Mouse (Mus musculus) kidney, postnatal 4 days (tissue): ENCODE measurements around the gene Anks3.
A peak's percentile ranks its signal among the peaks of the same experiment; 100 is the strongest.

Experiments
- DNase-seq, 2 experiments: peaks; one replicate each; pipeline ENCODE4 v3.0.0; 2021; ENCODE audit warnings: mixed read lengths in 2 of 2

The Anks3 gene

GRCm38 (mm10) chr16:4965392-4966129 is 1.6 kb upstream of the Anks3 start:
- no peak for DNase-seq

- DNase-seq = no peak
These were observed 856 bp upstream of the Anks3 start for GRCm38 (mm10) chr16:4964731-4965391.

- no peak for DNase-seq
These were observed 659 bp downstream of the Anks3 start for GRCm38 (mm10) chr16:4963346-4963745.

DNA sequence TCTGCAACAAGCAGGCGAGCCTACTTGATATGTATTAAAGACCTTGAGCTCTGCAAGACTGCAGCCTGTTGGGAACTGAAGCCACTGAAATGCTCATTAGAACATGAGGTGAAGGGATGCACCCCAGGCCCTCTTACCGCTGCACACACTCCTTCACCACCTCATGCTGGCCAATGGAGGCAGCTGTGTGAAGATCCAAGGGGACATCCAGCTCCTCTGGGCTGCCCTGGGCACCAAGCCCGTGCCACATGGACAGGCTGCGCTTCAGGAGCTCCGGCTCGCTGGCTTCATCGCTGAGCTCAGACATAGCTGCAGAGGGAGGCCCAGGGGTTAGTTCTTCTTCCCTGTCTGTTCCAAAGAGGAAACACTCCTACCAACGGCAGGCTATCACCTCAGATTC is 3.7 kb downstream of the Anks3 start:
- DNase-seq = no peak

DNA sequence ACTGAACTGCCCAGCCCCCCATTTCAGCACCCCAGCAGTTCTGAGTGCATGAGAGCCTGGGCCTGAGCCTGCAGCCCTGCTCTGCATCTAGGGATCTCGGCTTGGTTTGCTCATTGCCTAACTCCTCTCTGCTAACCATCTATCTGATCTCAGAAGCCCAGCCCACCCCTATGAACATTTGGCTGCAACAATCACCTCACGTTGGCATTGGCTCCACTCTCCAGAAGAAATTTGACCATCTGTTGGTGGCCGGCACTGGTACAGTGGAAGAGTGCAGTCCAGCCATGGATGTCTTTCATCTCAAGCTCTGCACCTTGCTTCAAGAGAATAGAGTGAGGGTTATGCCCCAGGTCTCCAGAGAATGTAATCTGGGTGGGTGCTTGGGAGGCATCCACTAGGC is 6.6 kb downstream of the Anks3 start:
- DNase-seq = no peak

DNA sequence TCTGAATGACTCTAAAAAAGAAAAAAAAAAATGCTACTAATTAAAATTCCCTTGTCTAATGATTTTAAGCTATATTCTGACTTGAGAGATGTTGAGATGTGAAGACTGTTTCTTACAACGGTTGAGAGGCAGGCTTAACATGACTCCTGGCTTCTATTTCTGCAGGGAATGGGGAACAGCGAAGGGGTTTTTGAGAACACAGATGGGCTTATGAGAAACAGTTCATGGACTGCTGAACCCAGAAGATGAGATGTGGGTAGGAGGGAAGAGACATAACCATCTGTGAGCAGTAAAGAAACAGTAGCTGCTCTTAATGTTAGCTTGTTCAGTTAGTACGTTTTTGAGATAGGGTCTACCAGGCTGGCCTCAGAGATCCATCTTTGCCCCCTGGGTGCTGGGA is 7.4 kb downstream of the Anks3 start:
- DNase-seq = no peak

GRCm38 (mm10) chr16:4947378-4947777 is 16.6 kb downstream of the Anks3 start:
- DNase-seq = no peak

DNA sequence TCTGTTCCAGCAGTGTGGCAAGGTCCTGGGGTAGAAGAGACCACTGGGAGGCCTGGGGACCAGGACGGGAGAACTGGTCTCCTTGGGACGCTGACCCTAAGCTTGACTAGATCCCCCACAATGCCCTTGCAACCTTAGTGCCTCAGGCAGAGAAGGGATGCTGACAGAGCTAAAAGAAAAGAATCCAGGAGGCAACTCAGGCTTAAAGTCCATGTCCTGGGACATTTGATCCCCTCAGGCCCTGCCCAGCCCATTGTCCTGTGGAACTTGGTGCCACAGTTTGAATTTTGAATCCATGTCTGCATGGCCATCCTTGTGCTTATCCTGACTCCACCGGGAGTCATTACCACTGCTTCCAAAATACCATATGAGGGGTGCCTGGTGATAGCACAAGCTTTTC is 17.9 kb downstream of the Anks3 start:
- no peak for DNase-seq

DNA sequence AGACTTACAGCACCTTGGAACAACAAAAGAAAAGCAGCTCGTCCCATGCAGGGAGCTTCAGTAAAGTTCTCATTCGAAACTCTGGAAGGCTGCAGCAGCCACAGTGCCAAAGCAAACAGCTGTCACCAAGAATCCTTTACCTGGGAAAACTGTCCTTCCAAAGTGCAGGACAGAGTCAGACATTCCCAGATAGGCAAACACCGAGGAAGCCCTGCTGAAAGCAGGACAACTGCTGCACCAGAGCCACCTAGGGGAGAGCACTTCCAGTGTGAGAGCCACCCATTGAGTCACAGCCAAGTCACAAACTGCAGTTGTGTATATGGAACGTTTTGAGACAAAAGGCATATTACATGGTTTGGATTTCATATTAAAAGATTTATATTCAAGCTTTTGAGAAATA is 18.6 kb downstream of the Anks3 start:
- no peak for DNase-seq

GRCm38 (mm10) chr16:4943431-4943830 is 20.6 kb downstream of the Anks3 start:
- DNase-seq = no peak

DNA sequence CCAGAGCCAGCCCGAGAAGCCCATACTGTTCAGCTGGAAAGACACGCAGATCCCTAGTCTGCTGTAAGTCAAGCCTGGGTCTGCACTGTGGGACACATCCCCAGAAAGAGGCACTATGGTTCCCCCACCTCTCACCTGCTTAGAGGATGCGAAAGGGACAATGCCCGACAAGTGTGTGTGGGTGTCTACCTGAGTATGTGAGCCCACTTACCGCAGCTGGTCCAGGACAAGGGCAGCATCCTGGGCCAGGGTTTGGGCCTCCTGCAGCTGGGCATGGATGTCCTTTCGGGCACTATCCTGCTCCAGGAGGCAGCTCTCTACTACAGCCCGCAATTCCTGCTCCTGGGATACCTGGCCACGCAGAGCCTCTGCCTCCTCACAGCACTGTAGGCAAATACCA is 21.1 kb downstream of the Anks3 start:
- DNase-seq = no peak

DNA sequence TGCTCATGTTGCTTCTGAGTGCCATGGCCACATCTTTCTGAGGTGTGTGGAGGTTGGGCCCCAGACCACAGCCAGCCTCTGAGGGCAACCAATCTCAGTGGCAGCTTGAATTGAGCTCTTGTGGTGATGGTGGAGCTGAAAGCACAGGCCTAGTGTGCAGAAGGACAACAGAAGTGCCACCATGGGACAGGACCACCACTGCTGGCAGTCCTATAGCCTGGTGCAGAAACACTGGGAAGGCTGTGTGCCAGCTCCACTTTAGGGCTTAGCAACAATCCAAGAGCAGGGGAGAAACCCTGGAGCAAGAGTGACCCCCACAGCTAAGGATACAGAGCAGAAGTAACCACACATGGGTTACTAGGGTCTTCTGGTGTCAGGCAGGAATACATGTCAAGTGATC is 23.0 kb downstream of the Anks3 start:
- DNase-seq = no peak

GRCm38 (mm10) chr16:4940311-4940850 is 23.6 kb downstream of the Anks3 start:
- no peak for DNase-seq

DNA sequence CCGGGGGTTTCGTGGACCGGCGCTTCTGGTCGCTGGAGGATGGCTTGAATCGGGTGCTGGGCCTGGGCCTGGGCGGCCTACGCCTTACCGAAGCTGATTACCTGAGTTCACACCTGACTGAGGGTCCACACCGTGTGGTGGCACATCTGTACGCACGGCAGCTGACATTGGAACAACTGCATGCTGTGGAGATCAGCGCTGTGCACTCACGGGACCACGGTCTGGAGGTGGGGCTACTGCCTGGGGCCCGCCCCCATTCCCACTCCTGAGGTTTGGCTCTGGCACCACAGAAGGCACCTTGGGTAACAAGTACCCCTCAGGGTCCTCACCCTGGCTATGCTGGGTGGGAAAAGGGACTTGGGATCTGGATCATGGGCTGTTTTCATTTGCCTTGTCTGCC is 24.6 kb downstream of the Anks3 start:
- DNase-seq = peak; percentile 63 to 73

- peak; percentile 98 to 99 for DNase-seq
These were observed 25.0 kb downstream of the Anks3 start for GRCm38 (mm10) chr16:4938989-4939388.

GRCm38 (mm10) chr16:4938461-4938860 is 25.5 kb downstream of the Anks3 start, which contains the start of gene Nudt16l1:
Gene Nudt16l1, plus strand, starts transcription at chr16:4938761.
- no peak for DNase-seq

DNA sequence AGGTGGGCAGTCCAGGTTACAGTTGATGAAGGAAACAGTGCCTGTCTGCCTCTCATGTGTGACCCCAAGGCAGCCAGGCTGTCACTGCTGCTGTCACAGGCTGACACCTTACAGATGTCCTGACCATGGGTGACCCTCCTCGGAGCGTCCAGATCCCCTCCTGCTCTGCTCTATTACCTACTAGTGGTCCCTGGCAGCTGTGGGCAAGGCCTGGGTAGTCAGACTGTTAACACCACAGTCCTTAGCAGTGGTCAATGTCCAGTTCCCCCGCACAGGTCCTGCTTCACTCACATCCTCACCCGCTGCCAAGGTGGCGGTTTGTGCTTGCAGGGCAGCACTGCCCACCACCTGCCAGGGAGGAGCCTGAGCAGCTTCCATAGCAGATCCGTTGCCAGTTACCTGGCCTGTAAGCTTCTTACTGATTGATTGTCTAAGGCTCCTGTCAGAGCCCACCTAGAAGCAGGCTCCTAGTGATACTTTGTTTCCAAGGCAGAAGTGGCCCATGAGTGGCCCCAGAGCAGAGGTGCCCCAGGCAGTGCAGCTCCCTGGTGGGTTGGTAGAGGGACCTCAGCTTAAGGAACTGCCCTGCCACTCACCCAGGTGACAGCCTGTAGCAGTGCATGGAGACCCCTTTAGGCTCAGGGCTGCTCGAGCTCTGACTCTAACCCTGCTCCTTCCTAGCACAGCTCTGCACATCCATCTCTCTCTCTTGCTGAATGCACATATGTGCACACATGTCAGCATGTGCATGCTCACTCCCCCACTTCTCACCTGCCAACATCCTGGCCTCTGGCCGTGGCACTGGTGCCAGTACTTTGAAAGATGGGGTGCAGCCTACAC is 26.4 kb downstream of the Anks3 start:
- peak; percentile 26 to 38 for DNase-seq

DNA sequence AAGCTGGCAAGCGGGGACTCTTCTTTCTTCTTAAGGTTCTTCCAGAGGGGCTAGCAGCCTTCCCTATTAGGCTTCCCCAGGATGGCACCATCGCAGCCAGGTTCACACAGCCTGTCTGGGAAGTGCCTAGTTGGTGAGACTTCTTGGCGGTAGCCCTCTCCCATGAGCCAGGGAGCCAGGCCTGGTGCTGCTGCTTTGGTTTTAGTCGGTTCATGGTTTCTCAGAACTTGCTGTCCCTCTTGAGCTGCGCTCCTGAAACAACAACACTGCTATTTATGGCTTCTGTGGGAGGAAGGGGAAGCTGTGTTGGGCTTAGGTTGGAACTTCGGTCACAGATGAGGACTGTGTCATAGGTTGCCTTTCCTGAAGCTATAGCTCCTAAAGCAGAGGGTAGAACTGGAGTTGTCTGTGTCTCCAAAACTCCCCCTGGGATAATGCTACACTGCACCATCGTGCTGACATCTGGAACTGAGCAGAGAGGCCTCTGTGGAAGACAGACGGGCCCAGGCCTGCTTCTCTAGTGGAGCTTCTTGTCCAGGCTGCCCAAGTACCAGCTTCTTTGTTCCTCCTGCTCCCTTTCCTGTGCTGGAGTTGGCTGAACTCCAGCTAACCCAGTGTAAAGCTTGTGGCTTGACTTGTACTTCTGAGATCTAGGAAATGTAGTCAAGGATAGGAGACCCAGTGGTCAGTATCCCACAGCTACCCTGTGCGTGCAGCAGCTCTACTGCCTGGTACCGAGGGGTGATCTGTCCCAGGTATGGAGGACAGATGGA is 27.9 kb downstream of the Anks3 start:
- no peak for DNase-seq

DNA sequence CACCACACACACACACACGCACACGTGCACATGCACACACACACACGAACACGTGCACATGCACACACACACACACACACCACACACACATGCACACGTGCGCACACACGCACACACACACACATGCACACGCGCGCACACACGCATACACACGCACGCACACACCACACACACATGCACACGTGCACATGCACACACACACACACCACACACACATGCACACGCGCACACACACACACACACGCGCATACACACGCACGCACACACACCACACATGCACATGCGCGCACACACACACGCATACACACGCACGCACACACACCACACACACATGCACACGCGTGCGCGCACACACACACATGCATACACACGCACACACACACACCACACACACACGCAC is 28.6 kb downstream of the Anks3 start:
- no peak for DNase-seq

DNA sequence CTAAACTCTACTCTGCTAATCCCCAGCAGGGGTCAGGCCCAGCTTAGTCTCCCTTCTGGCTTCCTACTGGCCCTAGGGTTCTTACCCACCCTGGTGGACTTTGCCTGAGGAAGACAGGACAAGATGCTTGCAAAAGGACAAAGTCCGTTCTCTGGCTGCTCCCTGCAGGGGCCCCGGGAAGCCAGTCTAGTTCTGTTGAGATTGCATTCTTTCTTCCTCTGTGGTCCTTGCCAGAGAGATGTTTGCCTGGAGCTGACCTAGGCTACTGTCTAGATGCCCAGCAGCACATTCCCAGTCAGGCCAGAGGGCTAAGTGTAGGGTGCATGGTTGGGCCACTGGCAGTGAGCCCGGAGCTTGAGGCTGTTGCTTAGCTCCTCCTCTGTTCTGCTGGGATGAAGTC is 31.6 kb downstream of the Anks3 start:
- peak; percentile 58 to 77 for DNase-seq

DNA sequence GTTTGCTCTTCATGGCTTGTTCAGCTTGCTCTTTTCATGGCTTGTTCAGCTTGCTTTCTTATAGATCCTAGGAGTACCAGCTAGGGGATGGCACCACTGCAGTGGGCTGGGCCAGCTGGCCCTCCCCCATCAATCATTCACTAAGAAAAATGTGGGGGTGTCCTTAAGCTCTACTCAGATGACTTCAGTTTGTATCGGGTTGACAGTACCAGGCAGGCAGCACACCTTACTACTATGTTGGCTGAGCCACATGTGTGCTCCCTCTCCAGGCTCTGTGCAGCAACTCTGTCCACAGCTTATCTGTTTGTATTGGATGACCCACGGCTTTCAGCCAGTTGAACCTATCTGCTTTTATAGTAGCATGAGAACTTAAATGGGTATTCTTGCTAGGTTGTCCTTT is 35.5 kb downstream of the Anks3 start:
- no peak for DNase-seq

GRCm38 (mm10) chr16:4927967-4928366 is 36.0 kb downstream of the Anks3 start:
- no peak for DNase-seq

GRCm38 (mm10) chr16:4923996-4924395 is 40.0 kb downstream of the Anks3 start:
- no peak for DNase-seq
